Mouse (Mus musculus): ENCODE results near the gene Prom1.
"Not testable (repeated sequence)": the region's sequence is repeated elsewhere in the genome, so short reads cannot be mapped to it uniquely, and the experiment has no call there.

Gene Prom1

GRCm38 (mm10) chr5:44101231-44102110 is at the start of gene Prom1:
Gene Prom1, minus strand, starts transcription at chr5:44102032.
- no peak for DNase-seq (ENCODE audit: low read depth)

- DNase-seq (ENCODE audit: low read depth), result no peak
Measured at GRCm38 (mm10) chr5:44147732-44148131, 45.9 kb upstream of the Prom1 start.

- DNase-seq (ENCODE audit: low read depth), result no peak
Measured at GRCm38 (mm10) chr5:44146437-44147332, 44.9 kb upstream of the Prom1 start.

- DNase-seq (ENCODE audit: low read depth), result no peak
Measured at GRCm38 (mm10) chr5:44143467-44144235, 41.8 kb upstream of the Prom1 start.

GRCm38 (mm10) chr5:44127487-44127886 is 25.7 kb upstream of the Prom1 start:
- no peak for DNase-seq (ENCODE audit: low read depth)

GRCm38 (mm10) chr5:44126574-44126973 is 24.7 kb upstream of the Prom1 start:
- DNase-seq (ENCODE audit: low read depth), result not testable (repeated sequence)

- no peak for DNase-seq (ENCODE audit: low read depth)
Measured at GRCm38 (mm10) chr5:44121390-44121789, 19.6 kb upstream of the Prom1 start.

- no peak for DNase-seq (ENCODE audit: low read depth)
Measured at GRCm38 (mm10) chr5:44113138-44113537, 11.3 kb upstream of the Prom1 start.

GRCm38 (mm10) chr5:44109121-44109520 is 7.3 kb upstream of the Prom1 start:
- DNase-seq (ENCODE audit: low read depth), result no peak

GRCm38 (mm10) chr5:44108125-44108524 is 6.3 kb upstream of the Prom1 start:
- no peak for DNase-seq (ENCODE audit: low read depth)

- no peak for DNase-seq (ENCODE audit: low read depth)
Measured at GRCm38 (mm10) chr5:44105192-44105591, 3.4 kb upstream of the Prom1 start.

- no peak for DNase-seq (ENCODE audit: low read depth)
Measured at GRCm38 (mm10) chr5:44104686-44105085, 2.9 kb upstream of the Prom1 start.

GRCm38 (mm10) chr5:44104120-44104519 is 2.3 kb upstream of the Prom1 start:
- no peak for DNase-seq (ENCODE audit: low read depth)

GRCm38 (mm10) chr5:44103121-44103520 is 1.3 kb upstream of the Prom1 start:
- no peak for DNase-seq (ENCODE audit: low read depth)

GRCm38 (mm10) chr5:44100544-44101230 is 1.1 kb downstream of the Prom1 start:
- no peak for DNase-seq (ENCODE audit: low read depth)

GRCm38 (mm10) chr5:44100187-44100543 is 1.7 kb downstream of the Prom1 start:
- DNase-seq (ENCODE audit: low read depth), result no peak

- no peak for DNase-seq (ENCODE audit: low read depth)
Measured at GRCm38 (mm10) chr5:44096996-44097395, 4.8 kb downstream of the Prom1 start.

GRCm38 (mm10) chr5:44096106-44096505 is 5.7 kb downstream of the Prom1 start:
- DNase-seq (ENCODE audit: low read depth), result no peak

- DNase-seq (ENCODE audit: low read depth), result no peak
Measured at GRCm38 (mm10) chr5:44095697-44096096, 6.1 kb downstream of the Prom1 start.

GRCm38 (mm10) chr5:44087034-44087433 is 14.8 kb downstream of the Prom1 start:
- no peak for DNase-seq (ENCODE audit: low read depth)

GRCm38 (mm10) chr5:44085871-44086270 is 16.0 kb downstream of the Prom1 start:
- no peak for DNase-seq (ENCODE audit: low read depth)

- DNase-seq (ENCODE audit: low read depth), result no peak
Measured at GRCm38 (mm10) chr5:44081108-44081507, 20.7 kb downstream of the Prom1 start.
